Mouse (Mus musculus) heart, adult 2 months (tissue): Measurements from ENCODE around the gene Slc16a12.
"Not testable (repeated sequence)": the region's sequence is repeated elsewhere in the genome, so short reads cannot be mapped to it uniquely, and the experiment has no call there.

Experiments
- CTCF ChIP-seq: fragments of 200-600 bp; IDR thresholded peaks from 2 replicates; pipeline ENCODE4 v1.8.1; 2022; ENCODE audit warnings: antibody characterized with exemption, mild to moderate bottlenecking, moderate library complexity
- POLR2A ChIP-seq: fragments of 200-500 bp; IDR thresholded peaks from 2 replicates; pipeline ENCODE4 v1.6.1; 2011; ENCODE audit warnings: mild to moderate bottlenecking, low read depth, low read length, control low read depth; ENCODE audit not compliant: insufficient read depth

- TF ChIP-seq CTCF, POLR2A: not testable (repeated sequence)
Measured at GRCm38 (mm10) chr19:34647630-34648029, 99.5 kb downstream of the Slc16a12 start.
